Mouse (Mus musculus): Measurements from ENCODE around the gene Cerkl.

GRCm38 (mm10) chr2:79447198-79447597, 9.4 kb downstream of the Cerkl start:
- TF ChIP-seq TAL1 (conservative IDR thresholded peaks at IDR 0.05; ENCODE audit: low read depth, low read length), result no peak
- TF ChIP-seq CTCF (IDR thresholded peaks at IDR 0.05; ENCODE audit: low read depth, low read length), result no peak

All from G1E (cell line).